Mouse (Mus musculus) frontal cortex, postnatal 36 days (tissue): ENCODE results near the gene Morc2a.
A peak's percentile ranks its signal among the peaks of the same experiment; 100 is the strongest.

Experiments
- DNase-seq, 2 experiments: peaks; one replicate each; pipeline ENCODE4 v3.0.0; 2022; ENCODE audit warnings: low spot score in 2 of 2

The Morc2a gene

GRCm38 (mm10) chr11:3684232-3684631 is 35.2 kb downstream of the Morc2a start:
- no peak for DNase-seq

GRCm38 (mm10) chr11:3684723-3685430 is 35.9 kb downstream of the Morc2a start:
- DNase-seq = no peak

- no peak for DNase-seq
Observed at GRCm38 (mm10) chr11:3685431-3685830, 36.4 kb downstream of the Morc2a start.

GRCm38 (mm10) chr11:3686318-3686717 is 37.3 kb downstream of the Morc2a start:
- no peak for DNase-seq

GRCm38 (mm10) chr11:3686885-3687284 is 37.9 kb downstream of the Morc2a start:
- no peak for DNase-seq

- DNase-seq = no peak
Observed at GRCm38 (mm10) chr11:3691746-3692145, 42.8 kb downstream of the Morc2a start.

GRCm38 (mm10) chr11:3696086-3696616 is 47.2 kb downstream of the Morc2a start:
- DNase-seq = no peak

GRCm38 (mm10) chr11:3697441-3697840 is 48.5 kb downstream of the Morc2a start:
- no peak for DNase-seq

- no peak for DNase-seq
Observed at GRCm38 (mm10) chr11:3703089-3703992, 54.4 kb downstream of the Morc2a start.

GRCm38 (mm10) chr11:3704404-3704803 is 55.4 kb downstream of the Morc2a start:
- DNase-seq = no peak

GRCm38 (mm10) chr11:3707057-3707456 is 58.1 kb downstream of the Morc2a start:
- DNase-seq = no peak

GRCm38 (mm10) chr11:3710203-3710602 is 61.2 kb downstream of the Morc2a start:
- peak in 1 of 2 experiments; percentile 49 for DNase-seq

GRCm38 (mm10) chr11:3714486-3714885 is 65.5 kb downstream of the Morc2a start:
- DNase-seq = peak; percentile 66 to 81

- DNase-seq = no peak
Observed at GRCm38 (mm10) chr11:3716662-3717061, 67.7 kb downstream of the Morc2a start.

GRCm38 (mm10) chr11:3722036-3722435 is 73.0 kb downstream of the Morc2a start:
- no peak for DNase-seq

GRCm38 (mm10) chr11:3722861-3723260 is 73.9 kb downstream of the Morc2a start:
- no peak for DNase-seq

GRCm38 (mm10) chr11:3723910-3724309 is 74.9 kb downstream of the Morc2a start:
- DNase-seq = peak; percentile 62 to 78

- peak in 1 of 2 experiments; percentile 52 for DNase-seq
Observed at GRCm38 (mm10) chr11:3724726-3725125, 75.7 kb downstream of the Morc2a start.

GRCm38 (mm10) chr11:3725331-3726054 is 76.5 kb downstream of the Morc2a start:
- no peak for DNase-seq

- peak in 1 of 2 experiments; percentile 45 for DNase-seq
Observed at GRCm38 (mm10) chr11:3727438-3728105, 78.6 kb downstream of the Morc2a start.

- DNase-seq = no peak
Observed at GRCm38 (mm10) chr11:3731469-3731868, 82.5 kb downstream of the Morc2a start.
